Mouse (Mus musculus) cerebellum, postnatal 36 days (tissue): ENCODE measurements around the gene Fgfr2.

Experiments used
- DNase-seq, 2 experiments: peaks; one replicate each; pipeline ENCODE4 v3.0.0; 2021 to 2022; ENCODE audit warnings: mixed read lengths in 2 of 2

Fgfr2 gene

GRCm38 (mm10) chr7:130897201-130897600 lies 2225.9 kb downstream of the Fgfr2 start:
- no peak for DNase-seq

GRCm38 (mm10) chr7:130896064-130896463 lies 2227.1 kb downstream of the Fgfr2 start:
- DNase-seq, result no peak

GRCm38 (mm10) chr7:130895618-130895945 lies 2227.6 kb downstream of the Fgfr2 start:
- DNase-seq, result peak in 1 of 2 experiments; percentile 33

- DNase-seq, result peak; percentile 28 to 49
Measured at GRCm38 (mm10) chr7:130894931-130895617, 2228.1 kb downstream of the Fgfr2 start.

- no peak for DNase-seq
Measured at GRCm38 (mm10) chr7:130892973-130893372, 2230.2 kb downstream of the Fgfr2 start.

GRCm38 (mm10) chr7:130890871-130891270 lies 2232.3 kb downstream of the Fgfr2 start:
- no peak for DNase-seq

- peak; percentile 59 to 66 for DNase-seq
Measured at GRCm38 (mm10) chr7:130887946-130888345, 2235.2 kb downstream of the Fgfr2 start.

- peak in 1 of 2 experiments; percentile 40 for DNase-seq
Measured at GRCm38 (mm10) chr7:130886246-130886645, 2236.9 kb downstream of the Fgfr2 start.

- no peak for DNase-seq
Measured at GRCm38 (mm10) chr7:130884161-130884560, 2239.0 kb downstream of the Fgfr2 start.

GRCm38 (mm10) chr7:130867256-130867655 lies 2255.9 kb downstream of the Fgfr2 start:
- DNase-seq, result peak in 1 of 2 experiments; percentile 15

GRCm38 (mm10) chr7:130866640-130867039 lies 2256.5 kb downstream of the Fgfr2 start:
- DNase-seq, result no peak

GRCm38 (mm10) chr7:130865613-130866591 lies 2257.2 kb downstream of the Fgfr2 start, which contains the start of gene Plekha1:
TSS of gene Plekha1 (plus strand) at chr7:130865756.
- peak; percentile 97 to 98 for DNase-seq

- DNase-seq, result peak; percentile 21 to 23
Measured at GRCm38 (mm10) chr7:130864711-130865110, 2258.4 kb downstream of the Fgfr2 start.

- no peak for DNase-seq
Measured at GRCm38 (mm10) chr7:130862501-130862900, 2260.6 kb downstream of the Fgfr2 start.

- no peak for DNase-seq
Measured at GRCm38 (mm10) chr7:130860721-130861142, 2262.4 kb downstream of the Fgfr2 start.

GRCm38 (mm10) chr7:130859926-130860325 lies 2263.2 kb downstream of the Fgfr2 start:
- DNase-seq, result no peak

- no peak for DNase-seq
Measured at GRCm38 (mm10) chr7:130857973-130858372, 2265.2 kb downstream of the Fgfr2 start.

- peak; percentile 67 for DNase-seq
Measured at GRCm38 (mm10) chr7:130855681-130856080, 2267.5 kb downstream of the Fgfr2 start.

- DNase-seq, result no peak
Measured at GRCm38 (mm10) chr7:130854684-130855292, 2268.4 kb downstream of the Fgfr2 start.

- no peak for DNase-seq
Measured at GRCm38 (mm10) chr7:130847164-130847718, 2275.9 kb downstream of the Fgfr2 start.

- DNase-seq, result no peak
Measured at GRCm38 (mm10) chr7:130839380-130840100, 2283.6 kb downstream of the Fgfr2 start.

GRCm38 (mm10) chr7:130838658-130839025 lies 2284.5 kb downstream of the Fgfr2 start:
- DNase-seq, result no peak
